Mouse (Mus musculus): ENCODE measurements around the gene Sptbn1.

- TF ChIP-seq POLR2A (IDR thresholded peaks at IDR 0.05; ENCODE audit: borderline replicate concordance, extremely low read depth, insufficient read depth, insufficient read length, poor library complexity, severe bottlenecking) (no peak), CTCF (IDR thresholded peaks at IDR 0.05; ENCODE audit: borderline replicate concordance, extremely low read depth, insufficient read depth, insufficient read length) (peak; percentile 21; the same call in 1 of the 2 replicates)
Measured at GRCm38 (mm10) chr11:30091892-30092291, 176.1 kb downstream of the Sptbn1 start.
